Mouse (Mus musculus): ENCODE measurements around the gene Pcbp1.
"Not testable (repeated sequence)": the region's sequence is repeated elsewhere in the genome, so short reads cannot be mapped to it uniquely, and the experiment has no call there.

The Pcbp1 gene

GRCm38 (mm10) chr6:86493469-86494263, 32.5 kb downstream of the Pcbp1 start:
- no peak for DNase-seq (ENCODE audit: low spot score)

- not testable (repeated sequence) for DNase-seq (ENCODE audit: low spot score)
Measured at GRCm38 (mm10) chr6:86490413-86490812, 35.7 kb downstream of the Pcbp1 start.

- DNase-seq (ENCODE audit: low spot score), result no peak
Measured at GRCm38 (mm10) chr6:86489945-86490344, 36.2 kb downstream of the Pcbp1 start.

GRCm38 (mm10) chr6:86488149-86488485, 38.0 kb downstream of the Pcbp1 start:
- no peak for DNase-seq (ENCODE audit: low spot score)

GRCm38 (mm10) chr6:86487358-86488148, 38.6 kb downstream of the Pcbp1 start:
- peak; percentile 88 for DNase-seq (ENCODE audit: low spot score)

GRCm38 (mm10) chr6:86485943-86486640, 40.0 kb downstream of the Pcbp1 start:
- no peak for DNase-seq (ENCODE audit: low spot score)

GRCm38 (mm10) chr6:86481871-86482270, 44.2 kb downstream of the Pcbp1 start:
- no peak for DNase-seq (ENCODE audit: low spot score)

- DNase-seq (ENCODE audit: low spot score), result peak; percentile 57
Measured at GRCm38 (mm10) chr6:86480189-86480831, 45.8 kb downstream of the Pcbp1 start.

GRCm38 (mm10) chr6:86479816-86480188, 46.3 kb downstream of the Pcbp1 start:
- DNase-seq (ENCODE audit: low spot score), result no peak

GRCm38 (mm10) chr6:86479311-86479710, 46.8 kb downstream of the Pcbp1 start:
- peak; percentile 36 for DNase-seq (ENCODE audit: low spot score)

- DNase-seq (ENCODE audit: low spot score), result no peak
Measured at GRCm38 (mm10) chr6:86476931-86477330, 49.2 kb downstream of the Pcbp1 start.

- no peak for DNase-seq (ENCODE audit: low spot score)
Measured at GRCm38 (mm10) chr6:86475462-86476167, 50.5 kb downstream of the Pcbp1 start.

GRCm38 (mm10) chr6:86474646-86475181, 51.4 kb downstream of the Pcbp1 start:
- DNase-seq (ENCODE audit: low spot score), result no peak
